8 mouse cellular contexts compared by ENCODE assay signal in genomic region chr14:25646161-25646621, GRCm38 (mm10). TPM values are rescaled to one million over a fixed set of nuclear protein-coding genes. Genes with fewer than 3 reads are reported as not detected.
DNase-seq lines count a peak whose midpoint lies in the region; ATAC-seq and TF ChIP-seq lines count a peak whose summit lies in the region.

No protein-coding gene starts in this region.

- POLR2A ChIA-PET in Patski (lab: Charles Lee): no interaction called here

- H3K9me3 ChIP-seq in intestine, postnatal 0 days (ENCODE audit: control insufficient read depth): no peaks in the 10 kb centered on the region
- H3K9me3 ChIP-seq in liver, embryonic 14.5 days (ENCODE audit: control insufficient read depth, low read length): no peaks in the 10 kb centered on the region
- H3K9me3 ChIP-seq in stomach, postnatal 0 days (ENCODE audit: control insufficient read depth, low read length): no peaks in the 10 kb centered on the region

- H3K4me2 ChIP-seq in intestine, postnatal 0 days (replicated peaks; ENCODE audit: low read depth): no peak overlapping the region
- no peak overlapping the region for H3K4me2 ChIP-seq in liver, embryonic 14.5 days (ENCODE audit: low read depth)
- H3K4me2 ChIP-seq in stomach, postnatal 0 days (replicated peaks; ENCODE audit: low read depth): no peak overlapping the region

- no peak for TF ChIP-seq CTCF in Patski (IDR thresholded peaks at IDR 0.05)
- TF ChIP-seq CTCF in intestine, postnatal 0 days (IDR thresholded peaks at IDR 0.05; ENCODE audit: low read depth): peak; percentile 96
- TF ChIP-seq CTCF in liver, embryonic 14.5 days (IDR thresholded peaks at IDR 0.05; ENCODE audit: low read depth): peak; percentile 97
- peak; percentile 96 for TF ChIP-seq CTCF in stomach, postnatal 0 days (IDR thresholded peaks at IDR 0.05; ENCODE audit: low read depth)

- peak; percentile 32 for ATAC-seq in Patski
- no peak for ATAC-seq in intestine, postnatal 0 days
- peak; percentile 35; the same call in 1 of the 2 replicates for ATAC-seq in liver, embryonic 14.5 days (ENCODE audit: insufficient read depth)
- peak; percentile 65 for ATAC-seq in stomach, postnatal 0 days (ENCODE audit: low FRiP score, low TSS enrichment)

- DNase-seq in 3T3-L1 (ENCODE audit: low read depth, low spot score) (peak; percentile 57), Patski (ENCODE audit: low read depth, low spot score) (no peak)
- DNase-seq in cerebellum, postnatal 14 days: peak; percentile 76 to 83
- DNase-seq in heart, adult 18-20 months: peak; percentile 86 to 88
- DNase-seq in liver, embryonic 14.5 days (ENCODE audit: low read depth in 3 of 3, low spot score in 3 of 3): peak; percentile 17 to 39 (median 26)
- peak; percentile 80 for DNase-seq in naive thymus-derived CD4-positive, alpha-beta T cell, adult 2 months (ENCODE audit: low read depth)
- DNase-seq in stomach, postnatal 0 days (ENCODE audit: low spot score): peak; percentile 68

- CTCF ChIA-PET in Patski (lab: Charles Lee): interaction anchor here (0.9 to 2.1 kb wide), 6 partner anchors 10 to 59 kb away, joined by 3 to 4 read pairs (median 4); no protein-coding TSS in a partner anchor

- no peak overlapping the region for H3K9ac ChIP-seq in intestine, postnatal 0 days (ENCODE audit: low read depth, low read length)
- no peak overlapping the region for H3K9ac ChIP-seq in liver, embryonic 14.5 days (replicated peaks)
- no peak overlapping the region for H3K9ac ChIP-seq in stomach, postnatal 0 days (ENCODE audit: low read length)

- H3K4me3 ChIP-seq in intestine, postnatal 0 days (ENCODE audit: low read depth, low read length): no peak overlapping the region
- no peak overlapping the region for H3K4me3 ChIP-seq in liver, embryonic 14.5 days (ENCODE audit: insufficient read depth in 1 of 2, low read depth in 2 of 2, low read length in 2 of 2)
- no peak overlapping the region for H3K4me3 ChIP-seq in stomach, postnatal 0 days (ENCODE audit: low read depth, low read length)

- in situ Hi-C loops in Patski (cut with MboI; ENCODE audit: low pct_unique_long_range_greater_than_20kb): loop anchor here (10.0 kb wide), 1 partner anchor 59 kb away; no protein-coding TSS in a partner anchor

- 54% methylated on average over 2 of the region's 2 CpGs for WGBS in intestine, postnatal 0 days
- 39% methylated on average over 2 of the region's 2 CpGs for WGBS in liver, embryonic 14.5 days (ENCODE audit: insufficient replicate concordance)
- WGBS in stomach, postnatal 0 days: 61% methylated on average over 2 of the region's 2 CpGs

- no peak for TF ChIP-seq EP300 in liver, embryonic 14.5 days (IDR thresholded peaks at IDR 0.05; ENCODE audit: low read depth)
- TF ChIP-seq EP300 in stomach, postnatal 0 days (optimal IDR thresholded peaks at IDR 0.05): no peak

- peaks cover 74% of the 10 kb centered on the region for H3K36me3 ChIP-seq in intestine, postnatal 0 days (ENCODE audit: control insufficient read depth, insufficient read depth)
- peaks cover 3% of the 10 kb centered on the region; the same call in 1 of the 2 replicates for H3K36me3 ChIP-seq in liver, embryonic 14.5 days (replicated peaks; ENCODE audit: control insufficient read depth, insufficient read depth, low read depth)
- H3K36me3 ChIP-seq in stomach, postnatal 0 days (ENCODE audit: control insufficient read depth, insufficient read depth, low read length): peaks cover 59% of the 10 kb centered on the region

- H3K27me3 ChIP-seq in Patski: no peaks in the 10 kb centered on the region
- no peaks in the 10 kb centered on the region for H3K27me3 ChIP-seq in intestine, postnatal 0 days (replicated peaks; ENCODE audit: control insufficient read depth, insufficient read depth, low read length)
- H3K27me3 ChIP-seq in liver, embryonic 14.5 days (ENCODE audit: control insufficient read depth, insufficient read depth, low read length): no peaks in the 10 kb centered on the region
- no peaks in the 10 kb centered on the region for H3K27me3 ChIP-seq in stomach, postnatal 0 days (ENCODE audit: control insufficient read depth, insufficient read depth, low read length)

- H3K27ac ChIP-seq in intestine, postnatal 0 days (ENCODE audit: low read depth, low read length): no peak overlapping the region
- no peak overlapping the region for H3K27ac ChIP-seq in liver, embryonic 14.5 days
- no peak overlapping the region; the same call in 1 of the 2 replicates for H3K27ac ChIP-seq in stomach, postnatal 0 days (replicated peaks)

- no peaks in the 10 kb centered on the region for H3K4me1 ChIP-seq in intestine, postnatal 0 days (replicated peaks; ENCODE audit: control insufficient read depth, insufficient read depth, low read length)
- H3K4me1 ChIP-seq in liver, embryonic 14.5 days (replicated peaks; ENCODE audit: control insufficient read depth in 2 of 2, insufficient read depth in 2 of 2, low read length in 1 of 2): no peaks in the 10 kb centered on the region
- H3K4me1 ChIP-seq in stomach, postnatal 0 days (replicated peaks; ENCODE audit: control insufficient read depth, insufficient read depth): no peaks in the 10 kb centered on the region

RNA-seq across cellular contexts. Expression of gene Ppif, which starts 47.8 kb away (rescaled TPM):
- 45.5 TPM for polyA plus RNA-seq in Patski (2021)
- total RNA-seq in heart, adult 18-20 months (2021): 100 to 1,000 TPM; 287 to 306 TPM
- 73.8 and 80.0 TPM in 2 replicates for polyA plus RNA-seq in intestine, postnatal 0 days (2015; fragmentation: Nextera tagmentation; extraction: Ambion mirVana)
- 42.5 and 44.2 TPM in 2 replicates for polyA plus RNA-seq in liver, embryonic 14.5 days (2012; rRNA removed)
- polyA plus RNA-seq in liver, embryonic 14.5 days (2014; fragmentation: Nextera tagmentation; extraction: Ambion mirVana): 28.8 and 35.7 TPM in 2 replicates
- polyA plus RNA-seq in stomach, postnatal 0 days (2015; fragmentation: Nextera tagmentation; extraction: Ambion mirVana): 66.1 and 74.6 TPM in 2 replicates
